Mouse (Mus musculus) T-helper 17 cell (primary cell): Measurements from ENCODE around the gene Ptprq.

Experiments
- in situ Hi-C, 2 experiments: fragments of 300-600 bp; cut with MboI, MseI; formaldehyde crosslinking; loops; 1 replicate in 1 of 2; 2 replicates in 1 of 2; pipeline ENCODE4 v1.15.1; 2025; ENCODE audit warnings: high pct_unique_total_duplicates in 2 of 2

The Ptprq gene

GRCm38 (mm10) chr10:107493580-107494474 lies 226.0 kb downstream of the Ptprq start:
- in situ Hi-C loops: no loop called here

GRCm38 (mm10) chr10:107492867-107493579 lies 226.8 kb downstream of the Ptprq start:
- in situ Hi-C loops: no loop called here

- in situ Hi-C loops: no loop called here
Measured at GRCm38 (mm10) chr10:107488654-107489315, 231.1 kb downstream of the Ptprq start.

- in situ Hi-C loops: no loop called here
Measured at GRCm38 (mm10) chr10:107486770-107487169, 233.1 kb downstream of the Ptprq start.

GRCm38 (mm10) chr10:107485870-107486269 lies 234.0 kb downstream of the Ptprq start, which contains the start of gene Myf5:
TSS of gene Myf5 (minus strand) at chr10:107486134.
- in situ Hi-C loops: no loop called here

DNA sequence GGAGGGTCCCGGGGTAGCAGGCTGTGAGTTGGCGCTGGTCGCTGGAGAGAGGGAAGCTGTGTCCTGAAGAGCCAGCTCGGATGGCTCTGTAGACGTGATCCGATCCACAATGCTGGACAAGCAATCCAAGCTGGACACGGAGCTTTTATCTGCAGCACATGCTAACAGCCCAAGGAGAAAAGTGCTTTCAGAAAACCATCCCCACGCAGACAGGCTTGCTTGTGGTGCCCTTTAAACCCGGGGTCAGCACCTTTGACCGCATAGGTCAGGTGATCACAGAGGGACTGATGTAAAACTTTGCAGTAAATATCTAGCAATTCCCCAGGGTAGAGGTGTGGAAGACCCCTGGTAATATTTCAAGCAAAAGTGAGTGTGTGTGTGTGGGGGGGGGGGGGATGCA lies 235.8 kb downstream of the Ptprq start:
- in situ Hi-C loops: no loop called here

GRCm38 (mm10) chr10:107473497-107473896 lies 246.4 kb downstream of the Ptprq start:
- in situ Hi-C loops: no loop called here

- in situ Hi-C loops: no loop called here
Measured at GRCm38 (mm10) chr10:107471712-107472111, 248.1 kb downstream of the Ptprq start.

- in situ Hi-C loops: no loop called here
Measured at GRCm38 (mm10) chr10:107467819-107468218, 252.0 kb downstream of the Ptprq start.
